Mouse (Mus musculus) kidney, adult 2 months (tissue): ENCODE data around the gene Thoc6.

Source experiments
- CTCF ChIP-seq: fragments of 200-500 bp; conservative IDR thresholded peaks from 2 replicates; pipeline ENCODE4 v1.5.1; 2011; ENCODE audit warnings: low read depth, mild to moderate bottlenecking, control low read depth, low read length, moderate library complexity, mixed read lengths; ENCODE audit not compliant: insufficient read depth, insufficient read length
- POLR2A ChIP-seq: fragments of 200-500 bp; IDR thresholded peaks from one replicate; pipeline ENCODE4 v1.6.1; 2011; ENCODE audit warnings: low read depth, low read length, control low read depth

GRCm38 (mm10) chr17:23654410-23654809, 19.3 kb downstream of the Thoc6 start:
- TF ChIP-seq POLR2A (no peak), CTCF (no peak)
